Mouse (Mus musculus): ENCODE results near the gene Exoc3l4. TPM values are rescaled to one million over a fixed set of nuclear protein-coding genes. Genes with fewer than 3 reads are reported as not detected.

Exoc3l4 gene
- total and polyA plus RNA-seq, 2 experiments from 2014 or later: 1.7 to 3.3 TPM

- Histone ChIP-seq H3K27me3 (ENCODE audit: insufficient read depth, low read length) (0 out of 2 replicates have a peak, but pooled peaks cover 9% of the 10 kb centered on the region), H3K4me1 (ENCODE audit: insufficient read depth, low read length) (peaks cover 12% of the 10 kb centered on the region; the same call in 1 of the 2 replicates), H3K9me3 (ENCODE audit: low read length) (no peaks in the 10 kb centered on the region), H3K36me3 (ENCODE audit: insufficient read depth, low read length) (no peaks in the 10 kb centered on the region), H3K9ac (replicated peaks; ENCODE audit: low read length, poor library complexity, severe bottlenecking) (no peak overlapping the region), H3K4me2 (ENCODE audit: low read depth, low read length, poor library complexity, severe bottlenecking) (no peak overlapping the region), H3K4me3 (ENCODE audit: low read depth, low read length) (no peak overlapping the region), H3K27ac (ENCODE audit: low read depth, low read length) (no peak overlapping the region)
- DNase-seq (ENCODE audit: low spot score) (no peak), ATAC-seq (ENCODE audit: low FRiP score) (no peak)
- TF ChIP-seq CTCF (IDR thresholded peaks at IDR 0.05): no peak
- 69% methylated on average over 10 of the region's 10 CpGs for WGBS
These were observed 11.9 kb upstream of the Exoc3l4 start for GRCm38 (mm10) chr12:111404880-111405279.

GRCm38 (mm10) chr12:111406622-111407021 is 10.2 kb upstream of the Exoc3l4 start, which contains the start of gene Lbhd2:
TSS of gene Lbhd2 (plus strand) at chr12:111406809.
- no peak for TF ChIP-seq CTCF (IDR thresholded peaks at IDR 0.05)

GRCm38 (mm10) chr12:111409583-111409982 is 7.2 kb upstream of the Exoc3l4 start:
- 0 out of 2 replicates have a peak, but pooled peaks have one; percentile 24 for ATAC-seq (ENCODE audit: low FRiP score)
- H3K9me3 ChIP-seq (ENCODE audit: low read length): no peaks in the 10 kb centered on the region
- 7% methylated on average over 5 of the region's 5 CpGs for WGBS
- peak overlapping the region; percentile 39; the same call in 1 of the 2 replicates for H3K27ac ChIP-seq (ENCODE audit: low read depth, low read length)
- DNase-seq (ENCODE audit: low spot score): peak; percentile 81
- 0 out of 2 replicates have a peak, but pooled peaks have one; percentile 16 for TF ChIP-seq CTCF (IDR thresholded peaks at IDR 0.05)
- H3K4me2 ChIP-seq (ENCODE audit: low read depth, low read length, poor library complexity, severe bottlenecking): no peak overlapping the region
- no peaks in the 10 kb centered on the region for H3K36me3 ChIP-seq (ENCODE audit: insufficient read depth, low read length)
- peaks cover 21% of the 10 kb centered on the region; the same call in 1 of the 2 replicates for H3K4me1 ChIP-seq (ENCODE audit: insufficient read depth, low read length)
- no peak overlapping the region for H3K9ac ChIP-seq (replicated peaks; ENCODE audit: low read length, poor library complexity, severe bottlenecking)
- H3K4me3 ChIP-seq (ENCODE audit: low read depth, low read length): no peak overlapping the region
- 0 out of 2 replicates have a peak, but pooled peaks cover 9% of the 10 kb centered on the region for H3K27me3 ChIP-seq (ENCODE audit: insufficient read depth, low read length)

More at GRCm38 (mm10) chr12:111406622-111407021, 10.2 kb upstream of the Exoc3l4 start, which contains the start of gene Lbhd2:
- Histone ChIP-seq H3K4me2 (ENCODE audit: low read depth, low read length, poor library complexity, severe bottlenecking) (peak within 1 kb of the TSS; percentile 47), H3K4me1 (ENCODE audit: insufficient read depth, low read length) (peaks cover 14% of the 10 kb centered on the region; the same call in 1 of the 2 replicates), H3K9me3 (ENCODE audit: low read length) (no peaks in the 10 kb centered on the region), H3K9ac (replicated peaks; ENCODE audit: low read length, poor library complexity, severe bottlenecking) (no peak within 1 kb of the TSS), H3K27me3 (ENCODE audit: insufficient read depth, low read length) (0 out of 2 replicates have a peak, but pooled peaks cover 9% of the 10 kb centered on the region), H3K36me3 (ENCODE audit: insufficient read depth, low read length) (no peaks in the 10 kb centered on the region), H3K27ac (ENCODE audit: low read depth, low read length) (no peak within 1 kb of the TSS), H3K4me3 (ENCODE audit: low read depth, low read length) (peak within 1 kb of the TSS; percentile 27)
- 3% methylated on average over 24 of the region's 24 CpGs for WGBS
- DNase-seq (ENCODE audit: low spot score): no peak
- no peak; the same call in 1 of the 2 replicates for ATAC-seq (ENCODE audit: low FRiP score)

- WGBS: 87% methylated on average over 8 of the region's 8 CpGs
- ATAC-seq (ENCODE audit: low FRiP score) (no peak), DNase-seq (ENCODE audit: low spot score) (no peak)
- TF ChIP-seq CTCF (IDR thresholded peaks at IDR 0.05): no peak
- Histone ChIP-seq H3K4me3 (ENCODE audit: low read depth, low read length) (no peak overlapping the region), H3K36me3 (ENCODE audit: insufficient read depth, low read length) (no peaks in the 10 kb centered on the region), H3K4me1 (ENCODE audit: insufficient read depth, low read length) (peaks cover 17% of the 10 kb centered on the region; the same call in 1 of the 2 replicates), H3K27ac (ENCODE audit: low read depth, low read length) (no peak overlapping the region), H3K4me2 (ENCODE audit: low read depth, low read length, poor library complexity, severe bottlenecking) (no peak overlapping the region), H3K27me3 (ENCODE audit: insufficient read depth, low read length) (0 out of 2 replicates have a peak, but pooled peaks cover 5% of the 10 kb centered on the region), H3K9ac (replicated peaks; ENCODE audit: low read length, poor library complexity, severe bottlenecking) (no peak overlapping the region), H3K9me3 (ENCODE audit: low read length) (no peaks in the 10 kb centered on the region)
These were observed 5.0 kb upstream of the Exoc3l4 start for GRCm38 (mm10) chr12:111411631-111412355.

- no peak for TF ChIP-seq CTCF (IDR thresholded peaks at IDR 0.05)
- H3K9ac ChIP-seq (replicated peaks; ENCODE audit: low read length, poor library complexity, severe bottlenecking): peak overlapping the region; percentile 39; the same call in 1 of the 2 replicates
- 32% methylated on average over 12 of the region's 12 CpGs for WGBS
- H3K36me3 ChIP-seq (ENCODE audit: insufficient read depth, low read length): no peaks in the 10 kb centered on the region
- peaks cover 16% of the 10 kb centered on the region; the same call in 1 of the 2 replicates for H3K4me1 ChIP-seq (ENCODE audit: insufficient read depth, low read length)
- no peaks in the 10 kb centered on the region for H3K9me3 ChIP-seq (ENCODE audit: low read length)
- no peak for ATAC-seq (ENCODE audit: low FRiP score)
- no peaks in the 10 kb centered on the region for H3K27me3 ChIP-seq (ENCODE audit: insufficient read depth, low read length)
- DNase-seq (ENCODE audit: low spot score): no peak
- H3K4me3 ChIP-seq (ENCODE audit: low read depth, low read length): peak overlapping the region; percentile 25; the same call in 1 of the 2 replicates
- no peak overlapping the region for H3K27ac ChIP-seq (ENCODE audit: low read depth, low read length)
- peak overlapping the region; percentile 59 for H3K4me2 ChIP-seq (ENCODE audit: low read depth, low read length, poor library complexity, severe bottlenecking)
These were observed 4.1 kb upstream of the Exoc3l4 start for GRCm38 (mm10) chr12:111412581-111413284.
